Mouse (Mus musculus) megakaryocyte, embryonic 14.5 days (primary cell): ENCODE measurements around the gene Gapdh.

ENCODE experiments used
- FLI1 ChIP-seq: IDR thresholded peaks from 2 replicates; pipeline ENCODE4 v1.6.1; 2012; ENCODE audit warnings: low read length, inconsistent platforms, mixed read lengths
- GATA1 ChIP-seq: IDR thresholded peaks from 3 replicates; pipeline ENCODE4 v1.6.1; 2012; ENCODE audit warnings: mixed read lengths, low read length, inconsistent platforms, borderline replicate concordance

DNA sequence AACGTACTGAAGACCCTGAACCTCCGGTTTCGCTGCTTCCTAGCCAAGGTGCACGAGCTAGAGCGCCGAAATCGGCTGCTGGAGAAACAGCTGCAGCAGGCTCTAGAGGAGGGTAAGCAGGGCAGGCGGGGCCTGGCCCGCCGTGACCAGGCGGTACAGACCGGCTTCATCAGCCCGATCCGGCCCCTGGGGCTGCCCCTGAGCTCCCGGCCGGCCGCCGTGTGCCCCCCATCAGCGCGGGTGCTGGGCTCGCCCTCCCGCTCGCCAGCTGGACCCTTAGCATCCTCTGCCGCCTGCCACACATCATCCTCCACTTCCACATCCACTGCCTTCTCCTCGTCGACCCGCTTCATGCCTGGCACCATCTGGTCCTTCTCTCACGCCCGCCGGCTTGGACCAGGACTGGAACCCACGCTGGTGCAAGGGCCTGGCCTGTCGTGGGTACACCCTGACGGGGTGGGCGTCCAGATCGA, 20.8 kb downstream of the Gapdh start:
- no peak for TF ChIP-seq GATA1
- no peak for TF ChIP-seq FLI1
